Mouse (Mus musculus) liver, embryonic 14.5 days (tissue): ENCODE data around the gene Dock4.

Experiments used
- CTCF ChIP-seq: IDR thresholded peaks from 2 replicates; pipeline ENCODE4 v1.5.1; 2016; ENCODE audit warnings: antibody characterized with exemption, low read depth, control low read depth
- EP300 ChIP-seq: IDR thresholded peaks from 2 replicates; pipeline ENCODE4 v1.6.1; 2016; ENCODE audit warnings: antibody characterized with exemption, low read depth

GRCm38 (mm10) chr12:40564261-40564660, 118.5 kb downstream of the Dock4 start:
- TF ChIP-seq CTCF (no peak), EP300 (no peak)
